Mouse (Mus musculus): ENCODE results near the gene Sgk2.

Sgk2 gene

DNA sequence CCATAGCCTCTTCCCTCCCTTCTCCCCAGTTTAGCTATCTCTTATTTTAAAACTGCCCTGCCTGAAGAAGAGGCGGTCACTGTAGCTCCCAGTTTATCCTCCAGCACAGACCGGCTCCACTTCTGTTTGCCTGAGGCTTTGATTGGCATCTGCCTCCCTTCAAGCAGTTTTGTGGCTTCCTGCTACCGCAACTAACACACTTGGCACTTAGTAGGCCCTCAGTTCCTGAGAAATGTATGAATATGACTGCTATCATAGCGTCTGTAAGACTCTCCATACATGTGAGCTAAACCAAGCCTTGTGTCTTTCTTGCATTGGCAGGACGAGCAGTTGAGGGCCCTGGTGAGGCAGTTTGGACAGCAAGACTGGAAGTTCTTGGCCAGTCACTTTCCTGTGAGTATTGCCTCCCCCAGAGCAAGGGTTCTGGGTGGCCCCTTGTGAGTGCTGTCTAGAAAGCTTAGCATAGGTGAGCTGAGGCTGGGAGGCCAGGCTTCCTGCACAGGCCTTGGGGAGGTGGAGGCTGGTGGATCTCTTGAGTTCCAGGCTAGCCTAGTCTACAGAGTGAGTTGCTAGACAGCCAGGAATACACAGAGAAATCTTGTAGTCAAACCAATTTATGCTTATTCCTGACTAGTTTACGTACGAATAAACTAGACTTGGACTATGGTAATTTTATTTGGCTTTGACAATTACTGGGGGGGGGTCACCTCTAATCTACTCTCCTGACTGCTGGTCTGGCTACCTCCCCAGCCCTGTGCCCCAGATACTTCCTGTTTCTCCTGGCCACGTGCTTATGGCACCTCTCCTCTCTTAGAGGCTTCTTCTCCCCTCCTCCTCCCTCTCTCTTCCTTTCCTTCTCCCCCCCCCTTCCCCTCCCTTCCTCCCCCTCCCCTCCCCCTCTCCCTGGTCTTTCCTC is 74.3 kb downstream of the Sgk2 start:
- DNase-seq: no peak

DNA sequence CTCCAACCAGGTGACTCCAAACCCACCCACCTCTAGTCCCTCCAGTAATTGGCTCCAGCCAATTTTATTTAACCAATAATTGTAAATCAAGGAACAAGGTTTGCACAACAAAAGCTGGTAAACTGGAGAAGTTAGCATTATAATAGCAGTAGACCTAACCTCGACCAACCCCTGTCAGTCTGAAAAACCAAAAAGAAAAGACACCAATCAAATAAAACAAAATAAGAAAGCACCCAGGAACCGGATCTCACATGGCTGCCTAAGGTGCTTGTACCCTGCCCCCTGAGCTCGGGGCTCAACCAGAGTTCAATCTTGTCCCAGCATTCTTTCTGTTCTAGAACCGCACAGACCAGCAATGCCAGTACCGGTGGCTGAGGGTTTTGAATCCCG is 75.0 kb downstream of the Sgk2 start:
- DNase-seq: no peak

Data from cerebellum, adult 9-11 months (tissue).